In the genomic region with DNA sequence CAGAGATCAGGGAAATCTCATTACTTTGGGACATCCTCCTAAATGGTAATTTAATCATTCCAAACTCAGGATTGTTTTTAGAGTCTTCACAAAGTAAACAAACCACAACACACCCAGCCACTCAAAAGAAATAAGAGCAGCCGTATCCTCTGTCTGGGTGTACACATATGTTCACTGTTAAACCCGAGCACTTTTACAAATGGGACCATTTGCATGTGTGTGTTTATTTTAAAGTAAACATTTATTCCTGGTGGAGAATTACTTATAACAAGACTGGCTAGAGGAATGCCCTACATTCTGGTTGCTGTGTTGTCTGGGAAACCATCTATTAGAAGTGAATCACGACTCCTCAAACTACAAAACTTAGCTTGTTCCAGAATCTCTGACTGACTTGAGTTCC, we compare ENCODE assay signal across 22 mouse cellular contexts. TPM values are rescaled to one million over a fixed set of nuclear protein-coding genes. Genes with fewer than 3 reads are reported as not detected.
DNase-seq lines count a peak whose midpoint lies in the region; ATAC-seq and TF ChIP-seq lines count a peak whose summit lies in the region.
"Had no signal": no experiment of that assay in that cellular context is flagged by ENCODE, and none has a peak within 500 bp of the region (broad histone marks: within the 10 kb centered on the region; RNA-seq: fewer than 3 reads in every experiment).

No protein-coding gene starts in this region.

- ATAC-seq in embryonic facial prominence, embryonic 11.5 days (replicated peaks; ENCODE audit: insufficient number of reproducible peaks, low FRiP score, low TSS enrichment, low read depth), result no peak
- peak; percentile 57; the same call in 1 of the 2 replicates for ATAC-seq in lung, embryonic 15.5 days (ENCODE audit: borderline replicate concordance, extremely low read depth, low FRiP score, low TSS enrichment)
- peak; percentile 71 for ATAC-seq in intestine, embryonic 16.5 days
- ATAC-seq: CD4-positive, CD25-positive, alpha-beta regulatory T cell, adult 4 months; forebrain, embryonic 16.5 days had no signal

- H3K27ac ChIP-seq in embryonic facial prominence, embryonic 11.5 days (replicated peaks; ENCODE audit: low read depth, low read length), result no peak overlapping the region
- H3K27ac ChIP-seq in embryonic facial prominence, embryonic 10.5 days (replicated peaks), result no peak overlapping the region
- H3K27ac ChIP-seq in lung, embryonic 15.5 days, result no peak overlapping the region
- H3K27ac ChIP-seq in intestine, embryonic 16.5 days (ENCODE audit: low read length), result no peak overlapping the region
- H3K27ac ChIP-seq in heart, adult 2 months, result no peak overlapping the region
- H3K27ac ChIP-seq: forebrain, embryonic 12.5 days; hindbrain, embryonic 10.5 days; hindbrain, embryonic 14.5 days had no signal

- intact Hi-C loops in heart, adult 2 months (cut with DNase I), result no loop called here

- no peak overlapping the region for H3K9ac ChIP-seq in embryonic facial prominence, embryonic 11.5 days (replicated peaks; ENCODE audit: low read length)
- no peak overlapping the region for H3K9ac ChIP-seq in lung, embryonic 15.5 days
- H3K9ac ChIP-seq in intestine, embryonic 16.5 days (ENCODE audit: low read depth, low read length), result no peak overlapping the region
- no peak overlapping the region for H3K9ac ChIP-seq in heart, adult 2 months (ENCODE audit: low read depth, low read length)
- H3K9ac ChIP-seq: forebrain, embryonic 12.5 days; heart, embryonic 12.5 days; hindbrain, embryonic 14.5 days had no signal

- no peaks in the 10 kb centered on the region for H3K9me3 ChIP-seq in embryonic facial prominence, embryonic 11.5 days (replicated peaks; ENCODE audit: control insufficient read depth, low read length)
- H3K9me3 ChIP-seq in embryonic facial prominence, embryonic 10.5 days, result no peaks in the 10 kb centered on the region
- H3K9me3 ChIP-seq in lung, embryonic 15.5 days, result no peaks in the 10 kb centered on the region
- no peaks in the 10 kb centered on the region for H3K9me3 ChIP-seq in intestine, embryonic 16.5 days (ENCODE audit: control insufficient read depth, low read length)
- H3K9me3 ChIP-seq: forebrain, embryonic 12.5 days; G1E; heart, embryonic 12.5 days; hindbrain, embryonic 10.5 days had no signal

- TF ChIP-seq EP300 in heart, adult 2 months (IDR thresholded peaks at IDR 0.05; ENCODE audit: insufficient read depth, low read depth, low read length), result no peak

- DNase-seq in embryonic facial prominence, embryonic 11.5 days (ENCODE audit: low spot score), result peak; percentile 20
- no peak for DNase-seq in embryonic facial prominence, embryonic 10.5 days (ENCODE audit: low spot score)
- DNase-seq in lung, postnatal 10 days, result no peak
- DNase-seq in brain, adult 2 months (ENCODE audit: low read depth, low spot score), result peak; percentile 11
- no peak for DNase-seq in spleen, postnatal 14 days (ENCODE audit: low spot score in 2 of 2)
- no peak for DNase-seq in heart, adult 2 months
- DNase-seq: adrenal gland, postnatal 10 days; B cell, adult 2 months; cerebellum, adult 11-12 months; cerebellum, adult 9-10 months; cerebellum, postnatal 25 days; gastrocnemius, postnatal 10 days; heart, adult 18-20 months had no signal

- H3K79me2 ChIP-seq in heart, adult 2 months (replicated peaks; ENCODE audit: control insufficient read depth, insufficient read depth, low read length), result no peaks in the 10 kb centered on the region

- no peak overlapping the region for H3K4me3 ChIP-seq in embryonic facial prominence, embryonic 11.5 days (ENCODE audit: low read depth, low read length)
- H3K4me3 ChIP-seq in embryonic facial prominence, embryonic 10.5 days, result no peak overlapping the region
- no peak overlapping the region for H3K4me3 ChIP-seq in lung, embryonic 15.5 days
- no peak overlapping the region for H3K4me3 ChIP-seq in intestine, embryonic 16.5 days (ENCODE audit: low read length)
- H3K4me3 ChIP-seq in heart, adult 2 months, result no peak overlapping the region
- H3K4me3 ChIP-seq: forebrain, embryonic 12.5 days; heart, embryonic 12.5 days; hindbrain, embryonic 10.5 days had no signal

- H3K27me3 ChIP-seq in embryonic facial prominence, embryonic 11.5 days (ENCODE audit: control insufficient read depth, insufficient read depth, low read length), result no peaks in the 10 kb centered on the region
- H3K27me3 ChIP-seq in embryonic facial prominence, embryonic 10.5 days (replicated peaks; ENCODE audit: low read depth, poor library complexity, severe bottlenecking), result no peaks in the 10 kb centered on the region
- H3K27me3 ChIP-seq in lung, embryonic 15.5 days, result no peaks in the 10 kb centered on the region
- H3K27me3 ChIP-seq in intestine, embryonic 16.5 days (replicated peaks; ENCODE audit: control insufficient read depth, insufficient read depth, low read length), result no peaks in the 10 kb centered on the region
- H3K27me3 ChIP-seq in heart, adult 2 months (ENCODE audit: control insufficient read depth, insufficient read depth, low read length), result no peaks in the 10 kb centered on the region
- H3K27me3 ChIP-seq: forebrain, embryonic 12.5 days; heart, embryonic 12.5 days had no signal

- no peaks in the 10 kb centered on the region for H3K4me1 ChIP-seq in embryonic facial prominence, embryonic 11.5 days (ENCODE audit: control insufficient read depth, insufficient read depth, low read length)
- no peaks in the 10 kb centered on the region for H3K4me1 ChIP-seq in embryonic facial prominence, embryonic 10.5 days
- no peaks in the 10 kb centered on the region for H3K4me1 ChIP-seq in lung, embryonic 15.5 days
- no peaks in the 10 kb centered on the region for H3K4me1 ChIP-seq in intestine, embryonic 16.5 days (ENCODE audit: control insufficient read depth, insufficient read depth, low read length)
- no peaks in the 10 kb centered on the region for H3K4me1 ChIP-seq in heart, adult 2 months (ENCODE audit: control insufficient read depth, insufficient read depth, low read length)
- H3K4me1 ChIP-seq: forebrain, embryonic 12.5 days; heart, embryonic 12.5 days; hindbrain, embryonic 10.5 days had no signal

- TF ChIP-seq POLR2A in heart, adult 2 months (IDR thresholded peaks at IDR 0.05; ENCODE audit: insufficient read depth, low read depth, low read length), result no peak

- WGBS in embryonic facial prominence, embryonic 11.5 days, result 48% methylated on average over 3 of the region's 3 CpGs
- WGBS in embryonic facial prominence, embryonic 10.5 days, result 51% methylated on average over 3 of the region's 3 CpGs
- 25% methylated on average over 3 of the region's 3 CpGs for WGBS in lung, embryonic 15.5 days
- WGBS in intestine, embryonic 16.5 days, result 49% methylated on average over 3 of the region's 3 CpGs
- 72% methylated on average over 3 of the region's 3 CpGs for WGBS in heart, adult 2 months

- no peak overlapping the region for H3K4me2 ChIP-seq in embryonic facial prominence, embryonic 11.5 days (ENCODE audit: low read depth, low read length)
- H3K4me2 ChIP-seq in lung, embryonic 15.5 days, result no peak overlapping the region
- no peak overlapping the region for H3K4me2 ChIP-seq in intestine, embryonic 16.5 days (ENCODE audit: low read depth, low read length)
- H3K4me2 ChIP-seq: forebrain, embryonic 12.5 days; heart, embryonic 12.5 days; hindbrain, embryonic 14.5 days had no signal

- no peak for TF ChIP-seq CTCF in heart, adult 2 months (IDR thresholded peaks at IDR 0.05)

- H3K36me3 ChIP-seq in embryonic facial prominence, embryonic 11.5 days (replicated peaks; ENCODE audit: control insufficient read depth, insufficient read depth, low read depth, low read length), result no peaks in the 10 kb centered on the region
- no peaks in the 10 kb centered on the region for H3K36me3 ChIP-seq in embryonic facial prominence, embryonic 10.5 days (replicated peaks)
- H3K36me3 ChIP-seq in lung, embryonic 15.5 days, result no peaks in the 10 kb centered on the region
- no peaks in the 10 kb centered on the region for H3K36me3 ChIP-seq in intestine, embryonic 16.5 days (ENCODE audit: control insufficient read depth, insufficient read depth, low read length)
- H3K36me3 ChIP-seq in heart, adult 2 months (ENCODE audit: control insufficient read depth, insufficient read depth, low read length), result no peaks in the 10 kb centered on the region
- H3K36me3 ChIP-seq: forebrain, embryonic 12.5 days; G1E; heart, embryonic 12.5 days; hindbrain, embryonic 10.5 days had no signal

RNA-seq across cellular contexts. Expression of a gene that starts 37.8 kb away (rescaled TPM):
- 49.1 and 58.1 TPM in 2 replicates for polyA plus RNA-seq in embryonic facial prominence, embryonic 11.5 days (2014; fragmentation: Nextera tagmentation; extraction: Ambion mirVana)
- polyA plus RNA-seq in embryonic facial prominence, embryonic 10.5 days (2016; fragmentation: Nextera tagmentation; extraction: Ambion mirVana), result 29.8 and 29.9 TPM in 2 replicates
- polyA plus RNA-seq in lung, embryonic 15.5 days (2015; fragmentation: Nextera tagmentation; extraction: Ambion mirVana), result 48.4 and 49.0 TPM in 2 replicates
- polyA plus RNA-seq in intestine, embryonic 16.5 days (2015; fragmentation: Nextera tagmentation; extraction: Ambion mirVana), result 42.0 and 42.2 TPM in 2 replicates
- total RNA-seq in heart, adult 2 months (2021), result 10 to 100 TPM; 15.8 to 18.9 TPM
- polyA plus RNA-seq in heart, adult 2 months (2012; rRNA removed), result 7.7 and 18.7 TPM in 2 replicates

RNA-seq across cellular contexts. Expression of a gene that starts 47.1 kb away (rescaled TPM):
- polyA plus RNA-seq in embryonic facial prominence, embryonic 11.5 days (2014; fragmentation: Nextera tagmentation; extraction: Ambion mirVana), result 1.7 and 2.3 TPM in 2 replicates
- 0.79 and 0.98 TPM in 2 replicates for polyA plus RNA-seq in embryonic facial prominence, embryonic 10.5 days (2016; fragmentation: Nextera tagmentation; extraction: Ambion mirVana)
- polyA plus RNA-seq in lung, embryonic 15.5 days (2015; fragmentation: Nextera tagmentation; extraction: Ambion mirVana), result 16.0 and 17.3 TPM in 2 replicates
- polyA plus RNA-seq in intestine, embryonic 16.5 days (2015; fragmentation: Nextera tagmentation; extraction: Ambion mirVana), result 5.3 and 5.8 TPM in 2 replicates
- 1 to 10 TPM; 6.8 to 7.4 TPM for total RNA-seq in heart, adult 2 months (2021)
- 8.1 and 10.3 TPM in 2 replicates for polyA plus RNA-seq in heart, adult 2 months (2012; rRNA removed)
- polyA plus RNA-seq: G1E had no signal

Comparison
In these comparisons a context has a peak if more than half of its experiments do, and no peak if none do; other contexts are left out.
1. DNase-seq: peak in embryonic facial prominence, embryonic 11.5 days (single experiment) and brain, adult 2 months (single experiment); none in embryonic facial prominence, embryonic 10.5 days (single experiment), lung, postnatal 10 days (single experiment), spleen, postnatal 14 days (0 of 2) and heart, adult 2 months (0 of 2).